Mouse (Mus musculus) embryonic facial prominence, embryonic 10.5 days (tissue): ENCODE data around the gene Disp1. TPM values are rescaled to one million over a fixed set of nuclear protein-coding genes. Genes with fewer than 3 reads are reported as not detected.

Experiments
- DNase-seq: peaks from one replicate; pipeline ENCODE4 v3.0.0-alpha.2; 2017; ENCODE audit warnings: low spot score
- H3K27ac ChIP-seq: fragments of 300-500 bp; sonication (generic); replicated peaks from 2 replicates; pipeline ENCODE4 v1.5.1; 2016; ENCODE audit warnings: mild to moderate bottlenecking
- H3K27me3 ChIP-seq: fragments of 300-500 bp; sonication (generic); replicated peaks from 2 replicates; pipeline ENCODE4 v1.6.1; 2016; ENCODE audit warnings: low read depth, mild to moderate bottlenecking; ENCODE audit not compliant: poor library complexity, severe bottlenecking
- H3K36me3 ChIP-seq: fragments of 300-500 bp; sonication (generic); replicated peaks from 2 replicates; pipeline ENCODE4 v1.6.1; 2016; ENCODE audit warnings: mild to moderate bottlenecking, moderate library complexity
- H3K4me1 ChIP-seq: fragments of 300-500 bp; sonication (generic); 2 replicates; pipeline ENCODE4 v1.6.1; 2016
- H3K4me3 ChIP-seq: fragments of 300-500 bp; sonication (generic); 2 replicates; pipeline ENCODE4 v1.5.1; 2016; ENCODE audit warnings: mild to moderate bottlenecking, moderate library complexity
- H3K9me3 ChIP-seq: fragments of 300-500 bp; sonication (generic); 2 replicates; pipeline ENCODE4 v1.6.1; 2016; ENCODE audit warnings: mild to moderate bottlenecking
- WGBS: fragments of 180-500 bp; shearing (Covaris S2); methylation state at CpG from one replicate; pipeline ENCODE4 v1.1.7; 2016; 5-methylcytosine and 5-hydroxymethylcytosine counted together
- polyA plus RNA-seq: library from polyadenylated mRNA; unstranded; fragments of >200 nt; fragmentation: Nextera tagmentation; extraction: Ambion mirVana; gene quantifications from 2 replicates; pipeline ENCODE4 v1.2.1, GENCODE M21; 2016

Gene Disp1
- polyA plus RNA-seq, 1 experiment from 2014 or later, result 13.5 TPM

DNA sequence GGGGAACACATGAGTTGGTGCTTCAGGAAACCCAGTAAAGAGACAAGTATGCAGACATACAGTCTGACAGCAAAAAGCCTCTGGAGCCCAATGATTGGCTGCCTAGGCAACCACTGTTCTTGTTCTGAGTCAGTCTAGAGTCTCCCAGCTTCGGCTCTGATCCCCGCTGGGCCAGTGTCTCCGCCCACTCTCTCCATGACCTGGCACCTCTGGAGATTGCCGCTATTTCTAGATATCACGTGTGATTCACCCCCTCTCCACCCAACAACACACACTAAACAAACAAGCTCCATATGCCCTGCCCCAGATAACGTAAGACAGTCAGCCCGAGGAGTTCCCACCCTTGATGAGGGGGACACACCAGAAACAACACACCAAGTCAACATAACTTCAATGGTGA lies 168.7 kb downstream of the Disp1 start:
- Histone ChIP-seq H3K4me1 (peaks cover 9% of the 10 kb centered on the region; the same call in 1 of the 2 replicates), H3K4me3 (no peak overlapping the region), H3K36me3 (no peaks in the 10 kb centered on the region), H3K27me3 (peaks cover 12% of the 10 kb centered on the region), H3K9me3 (no peaks in the 10 kb centered on the region), H3K27ac (no peak overlapping the region)
- WGBS, result 84% methylated on average over 7 of the region's 7 CpGs
- no peak for DNase-seq

- WGBS, result 77% methylated on average over 6 of the region's 6 CpGs
- peaks cover 25% of the 10 kb centered on the region for H3K4me1 ChIP-seq
- H3K27ac ChIP-seq, result no peak overlapping the region
Measured at GRCm38 (mm10) chr1:183049295-183049694, 172.0 kb downstream of the Disp1 start.

DNA sequence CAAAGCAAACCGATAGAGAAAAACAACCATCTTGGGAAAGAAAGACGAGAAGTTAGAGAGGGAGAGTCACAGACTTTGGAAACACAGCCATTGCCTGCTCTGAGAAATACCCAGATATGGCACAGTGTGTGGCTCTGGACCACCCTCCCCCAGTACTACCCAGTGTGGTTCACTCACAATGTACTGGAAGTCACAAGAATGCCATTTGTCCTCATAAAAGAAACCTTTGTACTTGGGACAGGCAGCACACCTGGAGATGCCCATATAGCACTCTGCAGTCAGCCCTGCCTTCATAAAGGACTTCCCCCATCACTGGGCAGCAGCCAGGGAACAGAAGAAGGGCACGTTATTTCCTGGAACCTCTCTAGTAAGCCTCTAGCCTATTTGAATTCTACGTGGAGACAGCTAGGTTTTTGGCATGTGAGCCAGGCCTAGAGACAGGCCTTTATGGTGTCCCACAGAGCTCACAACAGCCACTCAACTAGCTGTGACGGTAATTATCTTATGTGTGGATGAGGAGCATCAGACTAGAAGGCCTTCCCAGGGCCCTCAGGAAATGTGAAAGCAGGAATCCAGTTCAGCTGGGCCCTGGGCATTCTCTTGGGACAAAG lies 173.3 kb downstream of the Disp1 start:
- Histone ChIP-seq H3K27me3 (peaks cover 36% of the 10 kb centered on the region), H3K4me1 (peaks cover 34% of the 10 kb centered on the region), H3K36me3 (no peaks in the 10 kb centered on the region), H3K27ac (no peak overlapping the region), H3K9me3 (no peaks in the 10 kb centered on the region), H3K4me3 (no peak overlapping the region)
- no peak for DNase-seq
- 82% methylated on average over 5 of the region's 5 CpGs for WGBS

More at GRCm38 (mm10) chr1:183049295-183049694, 172.0 kb downstream of the Disp1 start:
- Histone ChIP-seq H3K9me3 (no peaks in the 10 kb centered on the region), H3K27me3 (peaks cover 27% of the 10 kb centered on the region), H3K36me3 (no peaks in the 10 kb centered on the region), H3K4me3 (no peak overlapping the region)
- no peak for DNase-seq

- Histone ChIP-seq H3K9me3 (no peaks in the 10 kb centered on the region), H3K4me1 (peaks cover 35% of the 10 kb centered on the region), H3K36me3 (no peaks in the 10 kb centered on the region), H3K4me3 (no peak overlapping the region), H3K27ac (no peak overlapping the region), H3K27me3 (peaks cover 41% of the 10 kb centered on the region)
- DNase-seq, result no peak
- WGBS, result 73% methylated on average over 7 of the region's 7 CpGs
Measured at GRCm38 (mm10) chr1:183047191-183047912, 174.0 kb downstream of the Disp1 start.

- H3K4me3 ChIP-seq, result no peak overlapping the region
- peaks cover 35% of the 10 kb centered on the region for H3K4me1 ChIP-seq
- DNase-seq, result no peak
- WGBS, result 63% methylated on average over 12 of the region's 12 CpGs
- H3K27ac ChIP-seq, result no peak overlapping the region
- H3K27me3 ChIP-seq, result peaks cover 42% of the 10 kb centered on the region
- no peaks in the 10 kb centered on the region for H3K36me3 ChIP-seq
- H3K9me3 ChIP-seq, result 0 out of 2 replicates have a peak, but pooled peaks cover 3% of the 10 kb centered on the region
Measured at GRCm38 (mm10) chr1:183046081-183046480, 175.2 kb downstream of the Disp1 start.

DNA sequence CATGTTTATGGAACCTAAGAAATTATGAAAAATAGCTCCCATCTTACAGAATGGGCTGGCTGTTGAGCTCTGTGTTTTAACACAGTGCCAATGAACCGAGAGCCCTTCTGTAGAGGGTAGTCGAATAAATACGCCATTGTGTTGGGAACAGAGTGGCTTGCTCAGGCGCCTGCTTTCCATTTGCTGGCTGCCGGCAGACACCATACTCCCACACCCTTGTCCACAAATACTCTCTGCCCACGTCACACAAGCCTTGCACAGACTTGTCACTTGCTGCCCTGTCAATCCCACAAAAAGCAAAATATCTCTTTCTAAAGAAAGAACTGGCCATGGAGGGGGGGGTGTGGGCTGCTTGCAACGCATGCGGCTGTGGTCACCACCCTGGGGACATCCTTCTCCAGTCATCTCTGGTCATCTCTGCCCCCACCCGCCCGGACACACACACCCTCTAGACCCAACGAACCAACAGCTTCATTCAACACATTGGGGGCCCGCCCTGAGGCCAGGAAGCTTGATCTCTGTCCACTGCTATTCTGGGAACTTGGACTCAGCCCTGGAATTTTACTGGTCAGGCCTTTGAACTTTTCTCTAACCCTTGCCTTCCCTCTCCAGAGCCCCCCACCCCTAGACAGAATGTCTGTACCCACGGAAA lies 178.0 kb downstream of the Disp1 start:
- Histone ChIP-seq H3K9me3 (0 out of 2 replicates have a peak, but pooled peaks cover 3% of the 10 kb centered on the region), H3K4me1 (peaks cover 41% of the 10 kb centered on the region), H3K27me3 (peaks cover 62% of the 10 kb centered on the region), H3K36me3 (no peaks in the 10 kb centered on the region), H3K4me3 (no peak overlapping the region), H3K27ac (no peak overlapping the region)
- WGBS, result 54% methylated on average over 13 of the region's 13 CpGs
- DNase-seq, result no peak

DNA sequence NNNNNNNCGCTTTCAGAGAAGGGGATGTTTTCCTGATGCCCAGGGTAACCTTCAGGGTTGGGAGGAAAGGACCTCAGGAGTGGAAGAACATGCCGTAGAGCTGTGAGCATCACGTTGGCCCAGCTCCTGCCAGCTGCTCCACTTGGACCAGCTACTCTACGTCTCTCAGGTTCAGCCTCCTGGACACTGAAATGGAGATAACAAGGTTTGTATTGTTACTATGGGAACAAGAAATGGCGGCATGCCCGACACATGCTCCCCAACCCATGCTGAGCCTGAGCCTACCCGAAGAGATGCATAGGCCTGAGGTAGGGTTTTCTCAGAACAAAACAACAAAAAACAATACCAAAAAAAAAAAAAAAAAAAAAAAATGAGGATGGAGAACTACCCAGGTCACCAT lies 179.6 kb downstream of the Disp1 start:
- 0 out of 2 replicates have a peak, but pooled peaks cover 3% of the 10 kb centered on the region for H3K9me3 ChIP-seq
- DNase-seq, result no peak
- peaks cover 55% of the 10 kb centered on the region for H3K27me3 ChIP-seq
- WGBS, result 89% methylated on average over 6 of the region's 7 CpGs
- no peak overlapping the region for H3K27ac ChIP-seq
- peaks cover 26% of the 10 kb centered on the region for H3K4me1 ChIP-seq
- H3K4me3 ChIP-seq, result no peak overlapping the region
- H3K36me3 ChIP-seq, result no peaks in the 10 kb centered on the region

GRCm38 (mm10) chr1:183040847-183041382 lies 180.4 kb downstream of the Disp1 start:
- DNase-seq, result no peak
- Histone ChIP-seq H3K27ac (no peak overlapping the region), H3K36me3 (no peaks in the 10 kb centered on the region), H3K9me3 (0 out of 2 replicates have a peak, but pooled peaks cover 3% of the 10 kb centered on the region), H3K4me3 (no peak overlapping the region), H3K4me1 (peaks cover 19% of the 10 kb centered on the region), H3K27me3 (peaks cover 54% of the 10 kb centered on the region)
- 74% methylated on average over 11 of the region's 11 CpGs for WGBS

DNA sequence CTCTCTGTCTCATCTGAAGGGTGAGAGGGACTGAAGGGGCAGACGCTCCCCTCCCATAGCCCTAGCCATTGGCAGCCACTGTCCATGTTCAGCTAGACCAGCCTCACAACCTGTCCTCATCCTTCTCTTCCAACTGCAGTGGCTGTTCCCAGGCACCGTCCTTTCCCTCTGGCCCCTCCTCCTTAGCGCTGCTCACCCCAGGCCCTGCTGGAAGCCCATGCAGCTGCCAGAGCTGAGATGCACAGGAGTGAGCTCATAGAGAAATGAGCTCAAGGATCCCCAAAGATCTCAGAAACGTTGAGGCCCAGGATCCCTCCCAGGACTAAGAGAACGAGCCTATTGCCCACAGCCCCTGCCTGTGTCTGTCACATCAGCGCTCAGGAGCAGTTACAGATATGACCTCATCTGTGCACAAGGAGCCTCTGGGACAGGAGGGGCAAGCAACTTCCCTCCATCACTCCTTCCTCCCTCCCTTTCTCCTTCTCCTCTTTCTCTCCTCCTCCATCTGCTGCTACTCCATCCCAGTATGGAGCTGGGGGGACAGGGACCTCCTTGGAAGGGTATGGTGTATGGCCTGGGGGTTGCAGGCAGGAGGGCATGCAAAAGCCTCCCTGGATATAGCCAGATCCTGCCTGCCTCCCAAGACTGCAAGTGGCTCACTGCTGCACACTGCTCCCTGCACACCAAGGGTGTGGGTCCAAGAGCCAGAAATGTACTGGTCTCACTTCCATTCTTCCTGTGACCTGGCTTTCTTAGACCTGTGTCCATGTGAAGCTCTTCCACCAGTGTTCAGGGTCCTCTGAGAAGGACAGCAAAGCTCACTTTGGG lies 181.2 kb downstream of the Disp1 start:
- DNase-seq, result no peak
- H3K4me1 ChIP-seq, result peaks cover 19% of the 10 kb centered on the region
- peaks cover 51% of the 10 kb centered on the region for H3K27me3 ChIP-seq
- no peak overlapping the region for H3K4me3 ChIP-seq
- H3K27ac ChIP-seq, result no peak overlapping the region
- no peaks in the 10 kb centered on the region for H3K36me3 ChIP-seq
- 0 out of 2 replicates have a peak, but pooled peaks cover 3% of the 10 kb centered on the region for H3K9me3 ChIP-seq
- 65% methylated on average over 6 of the region's 6 CpGs for WGBS

- no peak for DNase-seq
- peaks cover 19% of the 10 kb centered on the region for H3K4me1 ChIP-seq
- H3K9me3 ChIP-seq, result 0 out of 2 replicates have a peak, but pooled peaks cover 3% of the 10 kb centered on the region
- H3K36me3 ChIP-seq, result no peaks in the 10 kb centered on the region
- peaks cover 44% of the 10 kb centered on the region for H3K27me3 ChIP-seq
- no peak overlapping the region for H3K4me3 ChIP-seq
- 81% methylated on average over 7 of the region's 7 CpGs for WGBS
- H3K27ac ChIP-seq, result no peak overlapping the region
Measured at GRCm38 (mm10) chr1:183039404-183039803, 181.9 kb downstream of the Disp1 start.
